Mouse (Mus musculus) olfactory bulb, adult 2 months (tissue): ENCODE data around the gene Mars2.

ENCODE experiments used
- CTCF ChIP-seq: fragments of 200-500 bp; IDR thresholded peaks from 2 replicates; pipeline ENCODE4 v1.5.1; 2012; ENCODE audit warnings: low read depth, mild to moderate bottlenecking, low read length, moderate library complexity; ENCODE audit not compliant: insufficient read depth
- POLR2A ChIP-seq: fragments of 200-500 bp; IDR thresholded peaks from 2 replicates; pipeline ENCODE4 v1.6.1; 2012; ENCODE audit warnings: mild to moderate bottlenecking, low read depth, low read length, moderate library complexity; ENCODE audit not compliant: insufficient read depth

DNA sequence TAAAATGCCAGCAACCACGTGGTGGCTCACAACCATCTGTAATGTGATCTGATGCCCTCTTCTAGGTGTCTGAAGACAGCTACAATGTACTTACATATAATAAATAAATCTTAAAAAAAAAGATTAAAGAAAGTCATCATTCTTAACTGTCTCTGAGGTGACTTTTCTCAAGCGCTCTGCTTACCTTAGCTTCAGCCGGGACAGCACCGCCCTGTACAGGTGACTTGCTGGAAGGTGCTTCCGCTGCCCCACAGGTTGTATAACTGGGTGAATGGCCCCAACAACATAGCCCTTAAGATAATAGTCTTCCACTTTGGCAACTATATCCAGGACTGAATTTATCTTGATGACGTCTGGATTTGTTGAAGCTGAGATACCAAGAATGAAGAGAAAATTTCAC lies 23.0 kb upstream of the Mars2 start:
- TF ChIP-seq CTCF (no peak), POLR2A (no peak)
